Mouse (Mus musculus) embryonic fibroblast, embryonic 13.5 days (primary cell): ENCODE measurements around the gene Ptprr. TPM values are rescaled to one million over a fixed set of nuclear protein-coding genes. Genes with fewer than 3 reads are reported as not detected.

Source experiments
- H3K27ac ChIP-seq: 2 replicates; pipeline ENCODE4 v1.5.1; 2012; ENCODE audit warnings: low read length, control low read depth, inconsistent platforms; ENCODE audit not compliant: insufficient read depth
- H3K4me1 ChIP-seq: 2 replicates; pipeline ENCODE4 v1.6.1; 2011; ENCODE audit warnings: low read length; ENCODE audit not compliant: control insufficient read depth, insufficient read depth
- H3K4me3 ChIP-seq: 2 replicates; pipeline ENCODE4 v1.5.1; 2011; ENCODE audit warnings: mild to moderate bottlenecking, control low read depth, low read length; ENCODE audit not compliant: insufficient read depth
- CTCF ChIP-seq: IDR thresholded peaks from 2 replicates; pipeline ENCODE4 v1.5.1; 2011; ENCODE audit warnings: mild to moderate bottlenecking, control low read depth, low read length, moderate library complexity, borderline replicate concordance; ENCODE audit not compliant: insufficient read depth
- POLR2A ChIP-seq: IDR thresholded peaks from 2 replicates; pipeline ENCODE4 v1.6.1; 2011; ENCODE audit warnings: low read depth, mild to moderate bottlenecking, control low read depth, low read length, moderate library complexity
- polyA plus RNA-seq: library from polyadenylated mRNA; stranded (reverse); fragments of >200 nt; gene quantifications from 2 replicates; pipeline ENCODE4 v1.2.4, GENCODE M21; 2011; ENCODE audit warnings: low read depth; ENCODE audit not compliant: missing spikeins, insufficient read length

Gene Ptprr
- polyA plus RNA-seq, 1 experiment = 0.56 TPM

DNA sequence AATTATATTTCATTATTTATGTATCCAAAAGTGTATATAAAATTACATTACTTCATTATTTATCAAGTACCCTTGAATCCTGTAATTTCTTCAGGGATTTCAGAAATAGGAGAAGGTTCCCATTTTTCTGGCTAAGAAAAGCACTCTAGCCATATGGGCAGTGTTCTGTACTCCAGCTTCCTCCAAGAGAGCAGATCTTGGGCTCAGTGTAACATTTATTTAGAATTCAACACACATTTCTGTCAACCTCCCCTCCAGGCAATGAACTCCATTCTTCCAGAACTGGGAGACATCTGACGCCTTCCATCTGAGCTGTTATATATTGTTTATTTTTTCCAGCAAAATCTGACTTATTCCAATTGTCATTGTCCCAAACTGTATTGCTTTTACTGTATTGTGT lies 20.1 kb downstream of the Ptprr start:
- Histone ChIP-seq H3K27ac (no peak overlapping the region), H3K4me1 (no peaks in the 10 kb centered on the region), H3K4me3 (no peak overlapping the region)
- no peak for TF ChIP-seq CTCF
- no peak for TF ChIP-seq POLR2A

DNA sequence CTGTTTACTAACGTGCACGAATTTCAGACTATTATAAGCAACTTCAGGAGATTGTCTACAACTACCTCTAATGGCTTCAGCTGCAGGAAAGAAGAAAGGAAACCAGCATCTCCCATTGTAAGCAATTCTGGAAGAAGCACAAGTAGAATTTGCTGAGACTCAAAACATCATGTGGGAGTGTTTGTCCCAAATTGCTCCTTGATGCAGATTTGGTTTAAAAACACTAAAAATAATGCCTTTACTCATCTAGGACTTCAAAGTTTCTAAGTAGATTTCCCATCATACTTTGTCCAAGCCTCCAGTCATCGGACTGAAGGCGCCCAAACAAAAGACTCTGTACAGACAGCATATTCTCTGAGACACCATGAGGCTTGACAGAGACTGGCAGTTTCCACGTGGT lies 57.9 kb downstream of the Ptprr start:
- Histone ChIP-seq H3K27ac (no peak overlapping the region), H3K4me3 (no peak overlapping the region), H3K4me1 (no peaks in the 10 kb centered on the region)
- TF ChIP-seq CTCF (no peak), POLR2A (no peak)

GRCm38 (mm10) chr10:116078636-116079035 lies 60.6 kb downstream of the Ptprr start:
- no peak for TF ChIP-seq CTCF
- no peak for TF ChIP-seq POLR2A
- Histone ChIP-seq H3K4me1 (no peaks in the 10 kb centered on the region), H3K4me3 (no peak overlapping the region), H3K27ac (no peak overlapping the region)

DNA sequence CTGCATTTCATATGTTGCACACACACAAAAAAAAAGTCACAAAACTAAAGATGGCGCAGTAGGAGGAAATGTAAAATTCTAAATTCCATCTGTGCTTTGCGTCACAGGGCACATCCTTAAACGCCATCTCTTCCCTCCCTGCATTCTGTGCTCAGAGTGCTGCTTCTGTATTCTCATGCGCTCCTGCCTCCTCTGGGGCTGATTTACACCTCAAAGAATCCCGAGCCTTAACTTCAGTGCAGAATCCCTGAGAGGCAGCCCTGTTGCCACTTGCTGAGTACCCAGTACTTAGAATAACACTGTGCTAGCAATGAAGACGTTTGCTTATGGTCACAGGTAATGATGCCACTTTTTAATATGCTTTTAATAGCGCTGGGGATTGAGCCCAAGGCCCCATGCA lies 61.4 kb downstream of the Ptprr start:
- Histone ChIP-seq H3K27ac (no peak overlapping the region), H3K4me1 (no peaks in the 10 kb centered on the region), H3K4me3 (no peak overlapping the region)
- no peak for TF ChIP-seq POLR2A
- TF ChIP-seq CTCF = no peak

- H3K4me3 ChIP-seq = no peak overlapping the region
- H3K4me1 ChIP-seq = no peaks in the 10 kb centered on the region
- TF ChIP-seq POLR2A (no peak), CTCF (no peak)
- H3K27ac ChIP-seq = no peak overlapping the region
Measured at GRCm38 (mm10) chr10:116080841-116081240, 62.8 kb downstream of the Ptprr start.

- TF ChIP-seq CTCF (no peak), POLR2A (no peak)
- Histone ChIP-seq H3K4me3 (no peak overlapping the region), H3K4me1 (no peaks in the 10 kb centered on the region), H3K27ac (no peak overlapping the region)
Measured at GRCm38 (mm10) chr10:116083965-116084364, 66.0 kb downstream of the Ptprr start.

GRCm38 (mm10) chr10:116096466-116096865 lies 78.5 kb downstream of the Ptprr start:
- no peaks in the 10 kb centered on the region for H3K4me1 ChIP-seq
- TF ChIP-seq POLR2A (no peak), CTCF (no peak)

DNA sequence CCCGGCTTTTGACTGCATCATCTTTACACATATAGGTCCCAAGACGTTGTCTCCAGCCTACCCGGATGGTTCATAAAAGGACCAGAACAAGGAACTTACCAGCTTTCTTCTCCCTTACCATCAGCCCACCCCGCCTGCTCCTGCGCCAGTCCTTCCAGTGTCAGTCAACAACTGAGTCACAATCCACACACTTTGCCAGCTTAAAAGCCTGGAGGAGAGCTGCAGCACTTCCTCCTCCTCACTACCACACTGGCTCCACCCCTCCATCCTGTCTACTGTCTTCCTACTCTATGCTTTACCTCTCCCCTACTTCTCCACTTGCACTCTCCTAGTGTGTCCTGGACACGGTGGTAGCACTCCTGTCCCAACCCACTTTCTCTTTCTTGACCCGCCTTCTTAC lies 80.5 kb downstream of the Ptprr start:
- Histone ChIP-seq H3K4me1 (no peaks in the 10 kb centered on the region), H3K4me3 (no peak overlapping the region), H3K27ac (no peak overlapping the region)
- no peak for TF ChIP-seq POLR2A
- TF ChIP-seq CTCF = no peak

More at GRCm38 (mm10) chr10:116096466-116096865, 78.5 kb downstream of the Ptprr start:
- no peak overlapping the region for H3K4me3 ChIP-seq
- H3K27ac ChIP-seq = no peak overlapping the region

GRCm38 (mm10) chr10:116108176-116108575 lies 90.2 kb downstream of the Ptprr start:
- no peak overlapping the region for H3K27ac ChIP-seq
- TF ChIP-seq CTCF (no peak), POLR2A (no peak)
- no peaks in the 10 kb centered on the region for H3K4me1 ChIP-seq
- H3K4me3 ChIP-seq = no peak overlapping the region

- H3K4me3 ChIP-seq = no peak overlapping the region
- H3K27ac ChIP-seq = no peak overlapping the region
- no peak for TF ChIP-seq CTCF
- H3K4me1 ChIP-seq = no peaks in the 10 kb centered on the region
Measured at GRCm38 (mm10) chr10:116108730-116109129, 90.7 kb downstream of the Ptprr start.

DNA sequence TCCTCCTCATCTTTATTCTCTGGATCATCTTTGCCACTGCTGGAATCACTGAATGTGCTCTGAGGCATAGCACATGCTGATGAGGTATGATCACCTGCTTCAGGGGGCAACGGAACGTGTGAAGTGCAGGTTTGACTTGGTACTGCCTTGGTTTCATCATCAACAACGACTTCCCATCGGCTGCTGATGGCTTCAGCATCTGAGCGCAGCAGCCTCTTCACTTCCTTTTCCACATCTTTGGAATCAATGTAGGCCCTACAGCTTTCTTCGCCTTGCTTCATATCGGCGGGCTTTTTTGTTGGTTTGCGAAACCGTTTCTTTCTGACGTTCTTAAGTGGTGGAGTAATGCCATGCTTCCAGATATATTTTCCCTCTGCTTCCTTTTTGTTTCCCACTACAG lies 94.9 kb downstream of the Ptprr start:
- H3K4me3 ChIP-seq = no peak overlapping the region
- no peak for TF ChIP-seq CTCF
- no peak for TF ChIP-seq POLR2A
- H3K27ac ChIP-seq = no peak overlapping the region
- H3K4me1 ChIP-seq = no peaks in the 10 kb centered on the region
